ENCODE assay signal across 17 mouse cellular contexts in the genomic region with DNA sequence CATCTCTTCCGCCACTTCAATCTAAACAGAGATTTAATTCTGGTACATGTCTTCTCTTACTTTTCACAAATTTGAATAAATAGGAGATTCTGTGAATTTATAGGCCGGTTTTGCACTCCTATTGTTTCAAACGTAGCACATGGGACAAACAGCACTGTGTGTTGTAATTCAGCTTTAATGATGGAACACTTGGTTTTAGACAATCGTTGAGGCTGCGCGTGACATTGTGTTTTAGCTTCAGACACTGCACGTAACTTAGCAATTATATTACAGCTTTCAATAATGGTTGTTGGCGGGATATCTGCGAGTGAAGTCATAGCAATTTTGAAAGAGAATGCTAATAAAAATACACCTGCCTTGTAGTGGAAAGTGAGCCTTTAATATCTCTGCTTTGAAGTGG.
A peak's percentile ranks its signal among the peaks of the same experiment; 100 is the strongest.
DNase-seq lines count a peak whose midpoint lies in the region; ATAC-seq and TF ChIP-seq lines count a peak whose summit lies in the region.
"Had no signal": no experiment of that assay in that cellular context is flagged by ENCODE, and none has a peak within 500 bp of the region (broad histone marks: within the 10 kb centered on the region; RNA-seq: fewer than 3 reads in every experiment).

No protein-coding gene starts in this region.

- H3K36me3 ChIP-seq in forebrain, embryonic 14.5 days (ENCODE audit: control insufficient read depth, insufficient read depth, low read length): no peaks in the 10 kb centered on the region
- H3K36me3 ChIP-seq in midbrain, embryonic 14.5 days (ENCODE audit: control insufficient read depth, insufficient read depth, low read length): no peaks in the 10 kb centered on the region
- H3K36me3 ChIP-seq: heart, embryonic 13.5 days; hindbrain, embryonic 15.5 days had no signal

- peak; percentile 44; the same call in 1 of the 2 replicates for ATAC-seq in forebrain, embryonic 14.5 days
- ATAC-seq in midbrain, embryonic 14.5 days (ENCODE audit: low FRiP score, low TSS enrichment): no peak; the same call in 1 of the 2 replicates
- ATAC-seq in inflammation-experienced regulatory T-cells, adult 6 months: no peak
- ATAC-seq: intestine, postnatal 0 days had no signal

- peaks cover 10% of the 10 kb centered on the region; the same call in 1 of the 2 replicates for H3K4me1 ChIP-seq in forebrain, embryonic 14.5 days (ENCODE audit: control insufficient read depth, insufficient read depth, low read length)
- no peaks in the 10 kb centered on the region for H3K4me1 ChIP-seq in midbrain, embryonic 14.5 days (ENCODE audit: control insufficient read depth, insufficient read depth, low read length)
- H3K4me1 ChIP-seq: heart, embryonic 13.5 days; hindbrain, embryonic 15.5 days had no signal

- peak overlapping the region; percentile 46; the same call in 1 of the 2 replicates for H3K27ac ChIP-seq in gastrocnemius, adult 2 months
- no peak overlapping the region for H3K27ac ChIP-seq in forebrain, embryonic 14.5 days (ENCODE audit: low read depth, low read length)
- H3K27ac ChIP-seq in midbrain, embryonic 14.5 days (replicated peaks; ENCODE audit: low read depth, low read length): no peak overlapping the region
- H3K27ac ChIP-seq: heart, embryonic 13.5 days; hindbrain, embryonic 15.5 days had no signal

- no peaks in the 10 kb centered on the region for H3K27me3 ChIP-seq in forebrain, embryonic 14.5 days (replicated peaks; ENCODE audit: control insufficient read depth, insufficient read depth, low read length)
- no peaks in the 10 kb centered on the region for H3K27me3 ChIP-seq in midbrain, embryonic 14.5 days (ENCODE audit: control insufficient read depth, insufficient read depth, low read length)
- H3K27me3 ChIP-seq: heart, embryonic 13.5 days; hindbrain, embryonic 15.5 days had no signal

- H3K4me3 ChIP-seq in gastrocnemius, adult 2 months: no peak overlapping the region
- no peak overlapping the region for H3K4me3 ChIP-seq in forebrain, embryonic 14.5 days (ENCODE audit: low read depth, low read length)
- H3K4me3 ChIP-seq in midbrain, embryonic 14.5 days (replicated peaks; ENCODE audit: low read depth, low read length): no peak overlapping the region
- H3K4me3 ChIP-seq: heart, embryonic 13.5 days; hindbrain, embryonic 15.5 days had no signal

- DNase-seq in gastrocnemius, adult 2 months: no peak
- no peak for DNase-seq in gastrocnemius, postnatal 36 days
- peak; percentile 11 for DNase-seq in forebrain, embryonic 14.5 days (ENCODE audit: low spot score)
- DNase-seq in midbrain, embryonic 14.5 days: peak; percentile 43
- DNase-seq in adrenal gland, adult (ENCODE audit: inconsistent age in 2 of 2, low spot score in 1 of 2): no peak
- DNase-seq: adrenal gland, adult 8-10 months; adrenal gland, postnatal 36 days; cerebellum, adult 11 months; cerebellum, adult 8-10 months; cerebellum, postnatal 25 days; gastrocnemius, postnatal 25 days; heart, adult 11 months; heart, postnatal 36 days had no signal

- 31% methylated on average over 9 of the region's 9 CpGs for WGBS in forebrain, embryonic 14.5 days
- 54% methylated on average over 9 of the region's 9 CpGs for whole genome bisulfite sequencing in midbrain, embryonic 14.5 days

- H3K9me3 ChIP-seq in forebrain, embryonic 14.5 days (replicated peaks; ENCODE audit: control insufficient read depth, low read length): no peaks in the 10 kb centered on the region
- no peaks in the 10 kb centered on the region for H3K9me3 ChIP-seq in midbrain, embryonic 14.5 days (ENCODE audit: control insufficient read depth, low read length)
- H3K9me3 ChIP-seq: heart, embryonic 13.5 days; hindbrain, embryonic 15.5 days had no signal

- intact Hi-C loops in gastrocnemius, adult 2 months (cut with DNase I): loop anchor here (10.0 kb wide), 1 partner anchor 340 kb away; a partner anchor contains a TSS
- intact Hi-C loops in gastrocnemius, postnatal 36 days (cut with DNase I): loop anchor here (10.0 kb wide), 1 partner anchor 370 kb away; no protein-coding TSS in a partner anchor

- TF ChIP-seq CTCF in gastrocnemius, adult 2 months (IDR thresholded peaks at IDR 0.05): no peak

- no peak overlapping the region for H3K9ac ChIP-seq in forebrain, embryonic 14.5 days (ENCODE audit: low read length)
- H3K9ac ChIP-seq in midbrain, embryonic 14.5 days (replicated peaks; ENCODE audit: low read length): no peak overlapping the region
- H3K9ac ChIP-seq: heart, embryonic 13.5 days; hindbrain, embryonic 15.5 days had no signal

- H3K4me2 ChIP-seq in forebrain, embryonic 14.5 days (ENCODE audit: low read length): no peak overlapping the region
- 0 out of 2 replicates have a peak overlapping the region, but pooled peaks have one; percentile 11 for H3K4me2 ChIP-seq in midbrain, embryonic 14.5 days (ENCODE audit: low read length)
- H3K4me2 ChIP-seq: heart, embryonic 13.5 days; hindbrain, embryonic 15.5 days had no signal

Comparison
In these comparisons a context has a peak if more than half of its experiments do, and no peak if none do; other contexts are left out.
1. DNase-seq: peak in forebrain, embryonic 14.5 days (single experiment) and midbrain, embryonic 14.5 days (single experiment); none in gastrocnemius, adult 2 months (single experiment), gastrocnemius, postnatal 36 days (0 of 2) and adrenal gland, adult (0 of 2).